Mouse (Mus musculus): ENCODE data around the gene I0C0044D17Rik.
"Not testable (repeated sequence)": the region's sequence is repeated elsewhere in the genome, so short reads cannot be mapped to it uniquely, and the experiment has no call there.

The I0C0044D17Rik gene

DNA sequence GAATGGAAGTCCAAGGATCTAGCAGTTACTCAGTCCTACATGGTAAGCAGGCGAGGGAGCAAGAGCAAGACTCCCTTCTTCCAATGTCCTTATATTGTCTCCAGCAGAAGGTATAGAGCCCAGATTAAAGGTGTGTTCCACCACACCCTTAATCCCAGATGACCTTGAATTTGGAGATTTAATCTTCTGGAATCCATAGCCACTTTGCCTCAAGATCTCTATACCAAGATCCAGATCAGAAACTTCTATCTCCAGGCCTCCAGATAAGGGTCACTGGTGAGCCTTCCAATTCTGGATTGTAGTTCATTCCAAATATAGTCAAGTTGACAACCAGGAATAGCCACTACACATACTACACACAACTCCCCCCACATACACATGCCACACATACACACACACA lies at the start of gene I0C0044D17Rik:
Gene I0C0044D17Rik (minus strand): TSS at position 101 of the 400 bp plus-strand sequence.
- not testable (repeated sequence) for DNase-seq (ENCODE audit: low read depth)

GRCm38 (mm10) chr4:98865386-98866237 lies 42.0 kb upstream of the I0C0044D17Rik start:
- no peak for DNase-seq (ENCODE audit: low read depth)

GRCm38 (mm10) chr4:98864546-98864945 lies 40.9 kb upstream of the I0C0044D17Rik start:
- no peak for DNase-seq (ENCODE audit: low read depth)

DNA sequence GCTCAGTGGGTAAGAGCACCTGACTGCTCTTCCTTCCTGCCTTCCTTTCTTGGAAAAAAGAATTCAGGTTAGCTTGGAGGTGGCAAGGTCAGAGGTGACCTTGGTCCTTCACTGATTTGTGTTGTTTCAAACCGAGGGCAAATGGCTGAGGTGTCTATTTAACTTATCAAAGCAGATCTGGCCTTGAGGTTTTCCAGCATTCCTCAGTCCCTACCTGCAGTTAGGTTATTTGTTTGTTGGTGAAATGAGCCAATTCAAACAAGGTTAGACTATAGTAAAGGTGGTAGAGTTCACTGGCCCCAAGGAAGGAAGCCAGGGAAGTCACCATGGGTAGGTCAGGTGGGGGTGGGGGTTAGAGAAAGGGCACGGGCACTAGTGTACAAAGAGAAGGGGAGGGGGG lies 40.5 kb upstream of the I0C0044D17Rik start:
- DNase-seq (ENCODE audit: low read depth): no peak

- DNase-seq (ENCODE audit: low read depth): no peak
Observed at GRCm38 (mm10) chr4:98863451-98863850, 39.8 kb upstream of the I0C0044D17Rik start.

- DNase-seq (ENCODE audit: low read depth): no peak
Observed at GRCm38 (mm10) chr4:98858151-98858855, 34.7 kb upstream of the I0C0044D17Rik start.

DNA sequence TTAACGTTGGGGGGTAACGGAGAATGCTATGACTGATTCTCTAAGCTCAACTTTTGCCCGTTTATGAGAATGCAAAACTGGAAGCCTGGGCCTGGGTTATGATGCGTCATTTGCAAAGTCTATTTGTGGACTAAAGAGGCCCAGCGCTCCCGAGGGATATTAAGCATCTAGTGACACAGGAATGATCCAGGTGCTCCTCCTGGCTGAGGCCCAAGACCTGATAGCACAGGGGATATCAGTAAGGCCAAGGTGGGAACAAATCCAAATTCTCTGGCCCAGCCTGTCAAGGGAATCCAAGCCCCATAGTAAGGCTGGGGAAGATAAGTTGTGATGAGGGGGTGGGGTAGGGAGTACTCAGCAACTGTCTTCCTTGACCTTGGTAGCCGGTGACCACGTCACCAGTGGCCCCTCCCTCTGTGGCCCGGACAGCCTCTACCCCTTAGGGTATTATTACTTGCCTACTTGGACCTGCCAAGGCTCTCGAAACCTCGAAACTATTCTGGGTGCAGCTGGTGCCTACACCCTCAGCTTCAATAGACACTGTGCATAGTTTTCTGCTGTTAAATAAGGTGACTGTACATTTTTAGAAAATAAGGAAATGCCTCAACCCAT lies 33.5 kb upstream of the I0C0044D17Rik start:
- DNase-seq (ENCODE audit: low read depth): no peak

- no peak for DNase-seq (ENCODE audit: low read depth)
Observed at GRCm38 (mm10) chr4:98853926-98854325, 30.3 kb upstream of the I0C0044D17Rik start.

GRCm38 (mm10) chr4:98850485-98850884 lies 26.8 kb upstream of the I0C0044D17Rik start:
- not testable (repeated sequence) for DNase-seq (ENCODE audit: low read depth)

DNA sequence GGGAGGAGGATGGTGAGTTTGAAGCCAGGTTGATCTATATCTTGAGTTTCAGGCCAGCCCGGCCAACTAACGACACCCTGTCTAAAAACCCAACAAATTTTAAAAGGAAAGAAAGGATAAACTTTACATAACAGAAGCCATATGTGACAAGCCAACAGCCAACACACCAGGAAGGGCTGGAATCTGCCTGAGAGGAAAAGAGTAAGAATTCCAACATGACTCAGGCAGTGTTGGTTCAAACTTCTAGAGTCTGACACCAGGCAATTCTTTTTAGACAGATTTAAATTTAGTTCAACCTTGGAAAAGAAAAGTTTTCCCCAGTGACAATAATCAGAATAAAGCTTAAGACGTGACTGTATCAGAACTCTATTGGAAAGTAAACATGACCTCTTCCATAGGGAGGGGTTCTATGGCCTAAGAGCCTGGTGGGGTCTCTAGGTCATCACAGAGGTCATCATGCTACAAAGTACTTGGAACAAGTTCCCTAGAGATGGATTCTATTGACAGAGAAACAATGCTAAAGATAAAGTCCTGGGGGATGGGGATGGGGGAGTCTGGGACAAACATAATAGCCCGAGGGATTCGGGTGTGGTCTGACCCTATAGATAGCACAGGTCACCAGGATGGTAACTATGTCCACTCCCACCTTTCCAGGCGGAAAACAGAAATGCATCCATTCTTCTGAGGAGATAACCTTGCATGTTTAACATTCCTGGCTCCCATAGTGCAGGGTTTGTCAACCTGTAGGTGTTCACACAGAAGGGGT lies 23.7 kb upstream of the I0C0044D17Rik start:
- no peak for DNase-seq (ENCODE audit: low read depth)

DNA sequence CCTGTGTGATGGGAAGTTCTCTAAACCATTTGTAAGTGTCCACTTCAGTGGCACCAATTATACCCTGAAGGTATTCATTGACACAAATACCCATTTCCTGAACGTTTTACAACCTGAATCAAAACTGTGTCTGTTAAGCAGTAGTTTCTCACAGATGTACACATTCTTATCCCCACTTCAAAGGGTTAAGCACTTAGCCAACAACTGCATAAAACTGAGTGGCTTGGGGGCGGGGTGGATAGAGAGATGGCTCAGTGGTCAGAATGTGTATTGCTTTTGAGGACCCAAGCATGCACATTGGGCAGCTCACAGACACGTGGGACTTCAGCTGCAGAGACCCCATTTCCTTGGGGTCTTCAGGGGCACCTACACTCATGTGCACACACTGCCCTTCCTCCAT lies 22.8 kb upstream of the I0C0044D17Rik start:
- no peak for DNase-seq (ENCODE audit: low read depth)

DNA sequence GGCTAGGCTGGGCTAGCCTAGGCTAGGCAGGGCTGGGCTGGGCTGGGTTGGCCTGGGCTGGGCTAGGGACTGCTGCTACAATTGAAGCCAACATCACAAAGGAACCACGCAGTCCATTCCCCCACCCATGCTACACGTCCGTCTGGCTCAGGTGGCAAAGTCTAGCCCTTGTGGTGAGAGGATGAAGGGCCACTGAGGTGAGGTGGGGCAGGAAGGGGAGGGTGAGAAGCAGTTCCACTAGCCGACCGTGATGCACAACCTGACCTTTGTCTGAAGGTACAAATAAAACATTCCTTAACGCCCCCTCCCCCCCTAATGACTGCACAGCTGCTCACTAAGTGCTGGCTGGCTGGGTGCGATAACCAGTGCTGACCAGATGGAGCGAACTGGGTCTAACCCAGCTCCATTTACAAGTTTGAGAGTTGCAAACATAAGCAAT lies 22.1 kb upstream of the I0C0044D17Rik start:
- DNase-seq (ENCODE audit: low read depth): no peak

- no peak for DNase-seq (ENCODE audit: low read depth)
Observed at GRCm38 (mm10) chr4:98845201-98845600, 21.6 kb upstream of the I0C0044D17Rik start.

DNA sequence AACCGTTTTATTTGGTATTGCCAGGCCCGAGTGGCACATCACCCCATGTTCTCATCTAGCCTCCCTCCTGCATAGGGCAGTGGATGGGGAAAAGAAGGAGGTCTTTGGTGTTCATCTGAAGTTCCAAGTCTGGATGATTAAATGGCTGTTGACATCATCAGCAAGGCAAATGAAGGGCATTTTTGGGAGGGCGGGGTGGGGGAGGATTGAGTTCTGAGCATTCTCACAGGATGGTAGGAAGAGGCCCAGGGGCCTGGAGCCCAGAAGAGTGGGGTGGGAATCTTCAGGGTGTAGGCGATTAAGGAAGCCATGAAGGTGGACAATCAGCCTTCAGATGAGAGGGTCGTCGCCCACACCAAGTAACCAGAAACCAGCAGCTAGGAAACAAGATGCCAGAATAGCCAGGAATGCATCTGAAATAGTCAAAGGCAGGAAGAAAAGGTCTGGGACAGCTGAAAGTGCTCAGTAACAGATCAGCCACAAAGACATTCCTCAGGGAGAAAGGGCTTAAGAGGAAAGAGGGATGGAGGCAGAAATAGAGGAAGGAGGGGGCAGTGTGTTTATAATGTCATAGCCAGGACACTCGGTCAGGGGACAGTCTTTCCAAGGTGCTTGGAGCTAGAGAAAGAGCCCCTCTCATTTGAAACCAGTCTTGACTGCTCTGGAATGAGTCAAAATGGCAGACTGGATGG lies 20.4 kb upstream of the I0C0044D17Rik start:
- DNase-seq (ENCODE audit: low read depth): no peak

DNA sequence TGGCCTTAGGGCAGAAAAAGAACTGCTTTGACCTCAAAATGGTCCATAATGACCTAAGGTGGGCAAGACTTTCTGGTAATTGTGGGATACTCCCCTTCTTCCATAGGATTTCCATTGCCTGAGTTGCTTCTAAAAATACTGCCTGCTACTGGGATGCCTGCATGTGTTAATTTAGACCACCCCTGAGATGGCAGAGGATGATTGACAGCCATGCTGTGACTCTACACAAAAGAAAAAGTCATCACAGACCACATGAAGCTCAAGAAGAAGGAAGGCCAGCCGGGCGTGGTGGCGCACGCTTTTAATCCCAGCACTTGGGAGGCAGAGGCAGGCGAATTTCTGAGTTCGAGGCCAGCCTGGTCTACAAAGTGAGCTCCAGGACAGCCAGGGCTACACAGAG lies 17.6 kb upstream of the I0C0044D17Rik start:
- not testable (repeated sequence) for DNase-seq (ENCODE audit: low read depth)

DNA sequence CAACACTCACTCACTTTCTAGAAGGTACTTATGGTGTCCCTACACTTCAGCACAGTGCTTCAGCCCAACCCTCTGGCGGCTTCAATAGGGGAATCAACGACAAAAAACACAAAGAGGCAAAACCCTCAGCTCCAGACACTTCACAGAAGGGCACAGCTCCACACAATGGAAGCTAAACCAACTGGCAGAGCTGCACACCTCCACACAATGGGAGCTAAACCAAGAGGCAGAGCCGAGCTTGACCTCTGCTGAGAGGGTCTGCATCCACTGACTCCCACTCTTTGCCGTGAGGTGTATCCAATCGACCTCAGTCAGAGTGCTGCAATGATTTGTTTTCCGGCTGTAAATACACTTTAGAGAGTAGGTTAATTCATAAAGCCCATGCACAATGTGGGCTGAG lies 16.9 kb upstream of the I0C0044D17Rik start:
- DNase-seq (ENCODE audit: low read depth): no peak

- DNase-seq (ENCODE audit: low read depth): no peak
Observed at GRCm38 (mm10) chr4:98838913-98839312, 15.3 kb upstream of the I0C0044D17Rik start.

GRCm38 (mm10) chr4:98837715-98838505 lies 14.3 kb upstream of the I0C0044D17Rik start:
- DNase-seq (ENCODE audit: low read depth): no peak

DNA sequence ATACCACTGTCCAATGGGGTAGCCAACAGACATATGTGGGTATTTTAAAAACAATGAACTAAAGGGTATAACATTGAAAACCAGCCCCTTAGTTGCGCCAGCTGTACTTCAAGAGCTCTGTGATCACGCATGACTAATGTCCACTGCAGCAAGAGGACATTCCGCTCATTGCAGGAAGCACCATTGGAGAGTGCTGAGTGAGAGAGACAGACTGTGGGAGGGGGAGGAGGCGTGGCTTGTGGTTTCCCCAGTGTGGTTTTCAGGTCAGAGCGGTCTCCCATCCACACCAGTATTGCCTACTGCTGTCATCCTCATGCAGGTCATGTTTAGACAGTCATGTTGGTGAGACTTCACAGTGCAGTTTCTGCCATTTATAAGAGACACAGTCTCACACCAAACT lies 12.9 kb upstream of the I0C0044D17Rik start:
- no peak for DNase-seq (ENCODE audit: low read depth)

DNA sequence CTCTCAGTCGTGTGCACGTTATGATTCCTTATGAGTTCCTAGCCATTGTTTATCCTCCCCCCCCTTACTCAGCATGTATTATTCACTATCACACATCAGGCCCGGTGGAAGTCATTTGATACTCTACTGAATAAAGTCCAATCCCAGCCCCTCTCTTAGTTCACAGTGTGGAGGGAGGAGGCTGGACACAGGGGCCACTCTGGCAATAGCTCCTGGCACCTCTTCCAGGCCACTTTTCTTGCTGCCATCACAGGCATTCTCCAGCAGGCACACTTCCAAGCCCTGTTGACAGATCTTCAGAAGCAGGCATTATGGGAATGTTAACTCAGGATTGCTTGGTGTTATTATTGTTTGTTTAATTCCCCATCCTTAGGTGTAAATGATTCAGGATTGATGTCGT lies 11.1 kb upstream of the I0C0044D17Rik start:
- DNase-seq (ENCODE audit: low read depth): no peak

- no peak for DNase-seq (ENCODE audit: low read depth)
Observed at GRCm38 (mm10) chr4:98831726-98832125, 8.1 kb upstream of the I0C0044D17Rik start.
